Comparison of ENCODE assay signal across 22 mouse cellular contexts in genomic region chr2:65037546-65037945, GRCm38 (mm10). TPM values are rescaled to one million over a fixed set of nuclear protein-coding genes. Genes with fewer than 3 reads are reported as not detected.
DNase-seq lines count a peak whose midpoint lies in the region; ATAC-seq and TF ChIP-seq lines count a peak whose summit lies in the region.
"Had no signal": no experiment of that assay in that cellular context is flagged by ENCODE, and none has a peak within 500 bp of the region (broad histone marks: within the 10 kb centered on the region; RNA-seq: fewer than 3 reads in every experiment).

No protein-coding gene starts in this region.

- ATAC-seq in heart, postnatal 0 days (ENCODE audit: insufficient read depth, low read depth) = no peak
- peak; percentile 43; the same call in 1 of the 2 replicates for ATAC-seq in forebrain, embryonic 15.5 days (replicated peaks)
- ATAC-seq in hindbrain, postnatal 0 days = no peak
- ATAC-seq: hindbrain, embryonic 16.5 days had no signal

- H3K4me3 ChIP-seq in heart, embryonic 10.5 days = peak overlapping the region; percentile 37; the same call in 1 of the 2 replicates
- H3K4me3 ChIP-seq in heart, postnatal 0 days (ENCODE audit: low read depth, low read length) = no peak overlapping the region
- H3K4me3 ChIP-seq in ES-E14 (ENCODE audit: insufficient read depth in 1 of 2, low read depth in 1 of 2, low read length in 2 of 2, poor library complexity in 1 of 2, severe bottlenecking in 1 of 2) = no peak overlapping the region; a peak in 1 of 4 replicates
- H3K4me3 ChIP-seq in forebrain, embryonic 15.5 days = no peak overlapping the region
- H3K4me3 ChIP-seq in hindbrain, postnatal 0 days (ENCODE audit: low read length) = no peak overlapping the region
- H3K4me3 ChIP-seq: embryonic facial prominence, embryonic 12.5 days; erythroblast, embryonic 14.5 days; limb, embryonic 12.5 days; liver, embryonic 13.5 days; lung, embryonic 15.5 days; neural tube, embryonic 12.5 days had no signal

- no peak for TF ChIP-seq CTCF in heart, postnatal 0 days (IDR thresholded peaks at IDR 0.05; ENCODE audit: low read depth)
- no peak for TF ChIP-seq CTCF in hindbrain, postnatal 0 days (IDR thresholded peaks at IDR 0.05; ENCODE audit: low read depth)

- peak overlapping the region; percentile 40; the same call in 1 of the 2 replicates for H3K4me2 ChIP-seq in heart, postnatal 0 days (ENCODE audit: low read depth, low read length)
- H3K4me2 ChIP-seq in forebrain, embryonic 15.5 days (replicated peaks) = peak overlapping the region; percentile 9; the same call in 1 of the 2 replicates
- H3K4me2 ChIP-seq in hindbrain, postnatal 0 days (ENCODE audit: low read depth, low read length) = no peak overlapping the region
- H3K4me2 ChIP-seq: embryonic facial prominence, embryonic 12.5 days; limb, embryonic 12.5 days; liver, embryonic 13.5 days; lung, embryonic 15.5 days; neural tube, embryonic 12.5 days had no signal

- H3K4me1 ChIP-seq in heart, embryonic 10.5 days = peaks cover 6% of the 10 kb centered on the region
- H3K4me1 ChIP-seq in heart, postnatal 0 days (ENCODE audit: control insufficient read depth, insufficient read depth) = no peaks in the 10 kb centered on the region
- H3K4me1 ChIP-seq in ES-E14 (ENCODE audit: control insufficient read depth in 2 of 2, insufficient read depth in 2 of 2, low read length in 2 of 2, poor library complexity in 1 of 2) = peaks cover 0 to 3% of the 10 kb centered on the region in 2 experiments; a peak in 2 of 4 replicates
- no peaks in the 10 kb centered on the region for H3K4me1 ChIP-seq in forebrain, embryonic 15.5 days
- no peaks in the 10 kb centered on the region for H3K4me1 ChIP-seq in hindbrain, postnatal 0 days (ENCODE audit: insufficient read depth, low read length)
- H3K4me1 ChIP-seq: embryonic facial prominence, embryonic 12.5 days; limb, embryonic 12.5 days; liver, embryonic 13.5 days; lung, embryonic 15.5 days; neural tube, embryonic 12.5 days had no signal

- no peak overlapping the region for H3K9ac ChIP-seq in heart, postnatal 0 days (replicated peaks; ENCODE audit: low read depth, low read length)
- H3K9ac ChIP-seq in ES-E14 (ENCODE audit: insufficient read depth, low read depth, low read length, poor library complexity, severe bottlenecking) = no peak overlapping the region
- no peak overlapping the region for H3K9ac ChIP-seq in forebrain, embryonic 15.5 days (replicated peaks)
- H3K9ac ChIP-seq in hindbrain, postnatal 0 days (replicated peaks; ENCODE audit: low read length) = no peak overlapping the region
- H3K9ac ChIP-seq: embryonic facial prominence, embryonic 12.5 days; limb, embryonic 12.5 days; liver, embryonic 13.5 days; lung, embryonic 15.5 days; neural tube, embryonic 12.5 days had no signal

- no peak for DNase-seq in heart, embryonic 10.5 days (ENCODE audit: low spot score)
- DNase-seq in heart, postnatal 10 days = no peak
- no peak for DNase-seq in heart, postnatal 0 days (ENCODE audit: low spot score)
- DNase-seq in heart, postnatal 25 days (ENCODE audit: low spot score) = no peak
- DNase-seq in ES-E14 (ENCODE audit: low read depth, low spot score) = peak; percentile 33
- no peak for DNase-seq in hindbrain, postnatal 0 days (ENCODE audit: low spot score)
- DNase-seq: adrenal gland, adult 8-10 months; cerebellum, adult 9-10 months; gastrocnemius, postnatal 10 days; kidney, adult 9 months; liver, embryonic 13.5 days; lung, postnatal 4 days; right cerebral cortex, postnatal 4 days had no signal

- H3K36me3 ChIP-seq in heart, embryonic 10.5 days = no peaks in the 10 kb centered on the region
- no peaks in the 10 kb centered on the region for H3K36me3 ChIP-seq in heart, postnatal 0 days (replicated peaks; ENCODE audit: control insufficient read depth, insufficient read depth, low read length)
- no peaks in the 10 kb centered on the region for H3K36me3 ChIP-seq in ES-E14 (ENCODE audit: control insufficient read depth, insufficient read depth, low read length, poor library complexity, severe bottlenecking)
- H3K36me3 ChIP-seq in forebrain, embryonic 15.5 days = no peaks in the 10 kb centered on the region
- no peaks in the 10 kb centered on the region for H3K36me3 ChIP-seq in hindbrain, postnatal 0 days (ENCODE audit: insufficient read depth, low read length)
- H3K36me3 ChIP-seq: embryonic facial prominence, embryonic 12.5 days; limb, embryonic 12.5 days; liver, embryonic 13.5 days; lung, embryonic 15.5 days; neural tube, embryonic 12.5 days had no signal

- 23% methylated on average over 8 of the region's 8 CpGs for whole genome bisulfite sequencing in heart, embryonic 10.5 days
- WGBS in heart, postnatal 0 days = 43% methylated on average over 8 of the region's 8 CpGs
- 8% methylated on average over 8 of the region's 8 CpGs for WGBS in forebrain, embryonic 15.5 days
- WGBS in hindbrain, postnatal 0 days = 31% methylated on average over 8 of the region's 8 CpGs

- no peaks in the 10 kb centered on the region for H3K9me3 ChIP-seq in heart, embryonic 10.5 days
- H3K9me3 ChIP-seq in heart, postnatal 0 days (replicated peaks; ENCODE audit: control insufficient read depth, low read length) = no peaks in the 10 kb centered on the region
- no peaks in the 10 kb centered on the region for H3K9me3 ChIP-seq in ES-E14 (ENCODE audit: control insufficient read depth, insufficient read depth, low read depth, low read length)
- H3K9me3 ChIP-seq in forebrain, embryonic 15.5 days = no peaks in the 10 kb centered on the region
- no peaks in the 10 kb centered on the region for H3K9me3 ChIP-seq in hindbrain, postnatal 0 days (ENCODE audit: low read length)
- H3K9me3 ChIP-seq: embryonic facial prominence, embryonic 12.5 days; limb, embryonic 12.5 days; liver, embryonic 13.5 days; lung, embryonic 15.5 days; neural tube, embryonic 12.5 days had no signal

- peak overlapping the region; percentile 87 for H3K27ac ChIP-seq in heart, embryonic 10.5 days
- peak overlapping the region; percentile 82 for H3K27ac ChIP-seq in heart, postnatal 0 days (ENCODE audit: low read depth)
- no peak overlapping the region for H3K27ac ChIP-seq in ES-E14 (ENCODE audit: insufficient read depth, low read depth, low read length, poor library complexity, severe bottlenecking)
- H3K27ac ChIP-seq in forebrain, embryonic 15.5 days (replicated peaks) = no peak overlapping the region
- H3K27ac ChIP-seq in hindbrain, postnatal 0 days = no peak overlapping the region
- H3K27ac ChIP-seq: embryonic facial prominence, embryonic 12.5 days; limb, embryonic 12.5 days; liver, embryonic 13.5 days; lung, embryonic 15.5 days; neural tube, embryonic 12.5 days had no signal

- intact Hi-C loops in heart, postnatal 10 days (cut with DNase I) = no loop called here
- intact Hi-C loops in heart, postnatal 25 days (cut with DNase I) = no loop called here

- in situ Hi-C loops in ES-E14 (cut with MboI; ENCODE audit: low sequenced_read_pairs in 2 of 2, unreplicated experiment in 2 of 2) = no loop called here

- no peaks in the 10 kb centered on the region for H3K27me3 ChIP-seq in heart, embryonic 10.5 days (ENCODE audit: insufficient read depth, poor library complexity, severe bottlenecking)
- H3K27me3 ChIP-seq in heart, postnatal 0 days (ENCODE audit: control insufficient read depth, insufficient read depth, low read length) = no peaks in the 10 kb centered on the region
- H3K27me3 ChIP-seq in forebrain, embryonic 15.5 days = no peaks in the 10 kb centered on the region
- no peaks in the 10 kb centered on the region for H3K27me3 ChIP-seq in hindbrain, postnatal 0 days (ENCODE audit: insufficient read depth, low read length)
- H3K27me3 ChIP-seq: CH12.LX; embryonic facial prominence, embryonic 12.5 days; limb, embryonic 12.5 days; liver, embryonic 13.5 days; lung, embryonic 15.5 days; neural tube, embryonic 12.5 days had no signal

- TF ChIP-seq EP300 in heart, postnatal 0 days (IDR thresholded peaks at IDR 0.05; ENCODE audit: low read depth) = no peak

TF ChIP-seq in ES-E14, 5 proteins besides CTCF, POLR2A, EP300 and RAD21:
- TF ChIP-seq HCFC1 (IDR thresholded peaks at IDR 0.05; ENCODE audit: borderline replicate concordance, insufficient read depth, low read length) (no peak), MAFK (IDR thresholded peaks at IDR 0.05; ENCODE audit: insufficient read depth, low read depth, low read length) (no peak), CHD2 (IDR thresholded peaks at IDR 0.05; ENCODE audit: low read depth, low read length) (no peak), ZC3H11A (IDR thresholded peaks at IDR 0.05; ENCODE audit: borderline replicate concordance, low read depth, low read length) (no peak), ZNF384 (IDR thresholded peaks at IDR 0.05; ENCODE audit: low read depth, low read length) (no peak)

RNA-seq across cellular contexts. Expression of gene Grb14, which starts 12.8 kb away (rescaled TPM):
- polyA plus RNA-seq in heart, embryonic 10.5 days (2016; fragmentation: Nextera tagmentation; extraction: Ambion mirVana) = 49.8 and 63.3 TPM in 2 replicates
- 100 to 1,000 TPM; 118 to 144 TPM for total RNA-seq in heart, postnatal 10 days (2021)
- total RNA-seq in heart, postnatal 0 days (2014; rRNA removed; ENCODE audit: low replicate concordance) = 64.9 and 102 TPM in 2 replicates
- polyA plus RNA-seq in heart, postnatal 0 days (2015; fragmentation: Nextera tagmentation; extraction: Ambion mirVana) = 166 and 168 TPM in 2 replicates
- total RNA-seq in heart, postnatal 25 days (2021) = 100 to 1,000 TPM; 197 to 202 TPM
- total RNA-seq in ES-E14 (2012; rRNA removed) = 1.1 and 2.4 TPM in 2 replicates
- polyA plus RNA-seq in forebrain, embryonic 15.5 days (2015; fragmentation: Nextera tagmentation; extraction: Ambion mirVana) = 23.8 and 25.6 TPM in 2 replicates
- 12.7 and 18.5 TPM in 2 replicates for total RNA-seq in hindbrain, postnatal 0 days (2014; rRNA removed)
- 27.8 and 30.0 TPM in 2 replicates for polyA plus RNA-seq in hindbrain, postnatal 0 days (2015; fragmentation: Nextera tagmentation; extraction: Ambion mirVana)
- total RNA-seq: hematopoietic stem cell, adult 5-6 weeks had no signal

Comparison
In these comparisons a context has a peak if more than half of its experiments do, and no peak if none do; other contexts are left out.
1. H3K27ac ChIP-seq: peak in heart, embryonic 10.5 days (single experiment) and heart, postnatal 0 days (single experiment); none in ES-E14 (single experiment), forebrain, embryonic 15.5 days (single experiment) and hindbrain, postnatal 0 days (single experiment).